Mouse (Mus musculus): ENCODE measurements at regions not wholly inside any gene's neighbourhood (a gene's known extent, or its start where the extent isn't known, plus 50 kb on each side); places are given as distances from the start of the nearest gene placed in this dataset.
"Not testable (repeated sequence)": the region's sequence is repeated elsewhere in the genome, so short reads cannot be mapped to it uniquely, and the experiment has no call there.

GRCm38 (mm10) chr1:189156906-189157305 lies 149.3 kb upstream of the Kctd3 start:
- Histone ChIP-seq H3K4me1 (ENCODE audit: control insufficient read depth, insufficient read depth, low read length) (no peaks in the 10 kb centered on the region), H3K4me3 (ENCODE audit: insufficient read depth, low read length) (no peak overlapping the region), H3K27ac (ENCODE audit: insufficient read depth, low read length) (no peak overlapping the region)
- TF ChIP-seq CTCF (IDR thresholded peaks at IDR 0.05; ENCODE audit: borderline replicate concordance, insufficient read depth, low read length) (no peak), POLR2A (IDR thresholded peaks at IDR 0.05; ENCODE audit: low read depth, low read length) (no peak)

GRCm38 (mm10) chr1:189154376-189154775 lies 146.7 kb upstream of the Kctd3 start:
- TF ChIP-seq POLR2A (IDR thresholded peaks at IDR 0.05; ENCODE audit: low read depth, low read length) (no peak), CTCF (IDR thresholded peaks at IDR 0.05; ENCODE audit: borderline replicate concordance, insufficient read depth, low read length) (no peak)
- H3K4me1 ChIP-seq (ENCODE audit: control insufficient read depth, insufficient read depth, low read length), result no peaks in the 10 kb centered on the region
- H3K4me3 ChIP-seq (ENCODE audit: insufficient read depth, low read length), result no peak overlapping the region
- no peak overlapping the region for H3K27ac ChIP-seq (ENCODE audit: insufficient read depth, low read length)

GRCm38 (mm10) chr1:189153150-189153549 lies 145.5 kb upstream of the Kctd3 start:
- no peaks in the 10 kb centered on the region for H3K4me1 ChIP-seq (ENCODE audit: control insufficient read depth, insufficient read depth, low read length)
- H3K4me3 ChIP-seq (ENCODE audit: insufficient read depth, low read length), result no peak overlapping the region
- no peak overlapping the region for H3K27ac ChIP-seq (ENCODE audit: insufficient read depth, low read length)
- TF ChIP-seq CTCF (IDR thresholded peaks at IDR 0.05; ENCODE audit: borderline replicate concordance, insufficient read depth, low read length) (no peak), POLR2A (IDR thresholded peaks at IDR 0.05; ENCODE audit: low read depth, low read length) (no peak)

GRCm38 (mm10) chr1:189142982-189143451 lies 135.4 kb upstream of the Kctd3 start:
- TF ChIP-seq CTCF (IDR thresholded peaks at IDR 0.05; ENCODE audit: borderline replicate concordance, insufficient read depth, low read length), result no peak
- no peak for TF ChIP-seq POLR2A (IDR thresholded peaks at IDR 0.05; ENCODE audit: low read depth, low read length)
- Histone ChIP-seq H3K27ac (ENCODE audit: insufficient read depth, low read length) (no peak overlapping the region), H3K4me3 (ENCODE audit: insufficient read depth, low read length) (no peak overlapping the region), H3K4me1 (ENCODE audit: control insufficient read depth, insufficient read depth, low read length) (no peaks in the 10 kb centered on the region)

GRCm38 (mm10) chr1:189142551-189142950 lies 134.9 kb upstream of the Kctd3 start:
- Histone ChIP-seq H3K27ac (ENCODE audit: insufficient read depth, low read length) (no peak overlapping the region), H3K4me3 (ENCODE audit: insufficient read depth, low read length) (no peak overlapping the region), H3K4me1 (ENCODE audit: control insufficient read depth, insufficient read depth, low read length) (no peaks in the 10 kb centered on the region)
- TF ChIP-seq POLR2A (IDR thresholded peaks at IDR 0.05; ENCODE audit: low read depth, low read length) (no peak), CTCF (IDR thresholded peaks at IDR 0.05; ENCODE audit: borderline replicate concordance, insufficient read depth, low read length) (no peak)

GRCm38 (mm10) chr1:189141694-189142093 lies 134.1 kb upstream of the Kctd3 start:
- Histone ChIP-seq H3K4me1 (ENCODE audit: control insufficient read depth, insufficient read depth, low read length) (no peaks in the 10 kb centered on the region), H3K27ac (ENCODE audit: insufficient read depth, low read length) (no peak overlapping the region), H3K4me3 (ENCODE audit: insufficient read depth, low read length) (no peak overlapping the region)
- TF ChIP-seq POLR2A (IDR thresholded peaks at IDR 0.05; ENCODE audit: low read depth, low read length) (no peak), CTCF (IDR thresholded peaks at IDR 0.05; ENCODE audit: borderline replicate concordance, insufficient read depth, low read length) (no peak)

- no peak overlapping the region for H3K4me3 ChIP-seq (ENCODE audit: insufficient read depth, low read length)
- TF ChIP-seq POLR2A (IDR thresholded peaks at IDR 0.05; ENCODE audit: low read depth, low read length) (no peak), CTCF (IDR thresholded peaks at IDR 0.05; ENCODE audit: borderline replicate concordance, insufficient read depth, low read length) (no peak)
These were observed 129.2 kb upstream of the Kctd3 start for GRCm38 (mm10) chr1:189136731-189137385.

GRCm38 (mm10) chr1:189135826-189136225 lies 128.2 kb upstream of the Kctd3 start:
- TF ChIP-seq POLR2A (IDR thresholded peaks at IDR 0.05; ENCODE audit: low read depth, low read length), result no peak
- no peak for TF ChIP-seq CTCF (IDR thresholded peaks at IDR 0.05; ENCODE audit: borderline replicate concordance, insufficient read depth, low read length)
- Histone ChIP-seq H3K4me3 (ENCODE audit: insufficient read depth, low read length) (no peak overlapping the region), H3K4me1 (ENCODE audit: control insufficient read depth, insufficient read depth, low read length) (no peaks in the 10 kb centered on the region), H3K27ac (ENCODE audit: insufficient read depth, low read length) (no peak overlapping the region)

More at GRCm38 (mm10) chr1:189136731-189137385, 129.2 kb upstream of the Kctd3 start:
- Histone ChIP-seq H3K4me1 (ENCODE audit: control insufficient read depth, insufficient read depth, low read length) (no peaks in the 10 kb centered on the region), H3K27ac (ENCODE audit: insufficient read depth, low read length) (no peak overlapping the region)

- H3K4me1 ChIP-seq (ENCODE audit: control insufficient read depth, insufficient read depth, low read length), result no peaks in the 10 kb centered on the region
- H3K27ac ChIP-seq (ENCODE audit: insufficient read depth, low read length), result no peak overlapping the region
- TF ChIP-seq POLR2A (IDR thresholded peaks at IDR 0.05; ENCODE audit: low read depth, low read length) (no peak), CTCF (IDR thresholded peaks at IDR 0.05; ENCODE audit: borderline replicate concordance, insufficient read depth, low read length) (no peak)
- H3K4me3 ChIP-seq (ENCODE audit: insufficient read depth, low read length), result no peak overlapping the region
These were observed 121.1 kb upstream of the Kctd3 start for GRCm38 (mm10) chr1:189128706-189129105.

- H3K4me1 ChIP-seq (ENCODE audit: control insufficient read depth, insufficient read depth, low read length); H3K4me3 ChIP-seq (ENCODE audit: insufficient read depth, low read length); H3K27ac ChIP-seq (ENCODE audit: insufficient read depth, low read length): not testable (repeated sequence)
These were observed 120.6 kb upstream of the Kctd3 start for GRCm38 (mm10) chr1:189128246-189128645.
